Mouse (Mus musculus) stomach, embryonic 14.5 days (tissue): Measurements from ENCODE around the gene Pacsin3. TPM values are rescaled to one million over a fixed set of nuclear protein-coding genes. Genes with fewer than 3 reads are reported as not detected.

Experiments used
- ATAC-seq: fragments of 200-750 bp; cut with Nextera tagmentation; 2 replicates; pipeline ENCODE4 v1.8.0; 2017; ENCODE audit warnings: low read depth, moderate TSS enrichment; ENCODE audit not compliant: insufficient number of reproducible peaks, insufficient read depth, low FRiP score
- H3K27ac ChIP-seq: fragments of 300-500 bp; sonication (generic); 2 replicates; pipeline ENCODE4 v1.5.1; 2014; ENCODE audit warnings: mild to moderate bottlenecking, low read length, moderate library complexity, mixed read lengths
- H3K27me3 ChIP-seq: fragments of 300-500 bp; sonication (generic); 2 replicates; pipeline ENCODE4 v1.6.1; 2014; ENCODE audit warnings: low read length, control low read depth, mixed read lengths; ENCODE audit not compliant: control insufficient read depth, insufficient read depth
- H3K36me3 ChIP-seq: fragments of 300-500 bp; sonication (generic); 2 replicates; pipeline ENCODE4 v1.6.1; 2014; ENCODE audit warnings: mild to moderate bottlenecking, control low read depth, low read length, moderate library complexity, mixed read lengths; ENCODE audit not compliant: control insufficient read depth, insufficient read depth
- H3K4me1 ChIP-seq: fragments of 300-500 bp; sonication (generic); 2 replicates; pipeline ENCODE4 v1.6.1; 2014; ENCODE audit warnings: low read length, control low read depth, mixed read lengths; ENCODE audit not compliant: control insufficient read depth, insufficient read depth
- H3K4me2 ChIP-seq: fragments of 300-500 bp; sonication (generic); replicated peaks from 2 replicates; pipeline ENCODE4 v1.6.1; 2014; ENCODE audit warnings: low read depth, low read length, control low read depth
- H3K4me3 ChIP-seq: fragments of 300-500 bp; sonication (generic); 2 replicates; pipeline ENCODE4 v1.5.1; 2014; ENCODE audit warnings: low read depth, low read length, control low read depth
- H3K9ac ChIP-seq: fragments of 300-500 bp; sonication (generic); replicated peaks from 2 replicates; pipeline ENCODE4 v1.6.1; 2014; ENCODE audit warnings: low read depth, mild to moderate bottlenecking, control low read depth, low read length, moderate library complexity, mixed read lengths
- H3K9me3 ChIP-seq: fragments of 300-500 bp; sonication (generic); 2 replicates; pipeline ENCODE4 v1.6.1; 2016; ENCODE audit warnings: low read depth, low read length, control low read depth; ENCODE audit not compliant: control insufficient read depth
- WGBS: fragments of 180-500 bp; shearing (Covaris S2); extraction: QIAGEN DNeasy Blood & Tissue Kit; methylation state at CpG from one replicate; pipeline ENCODE4 v1.1.7; 2014; 5-methylcytosine and 5-hydroxymethylcytosine counted together
- polyA plus RNA-seq: library from polyadenylated mRNA; unstranded; fragments of >200 nt; fragmentation: Nextera tagmentation; extraction: Ambion mirVana; gene quantifications from 2 replicates; pipeline ENCODE4 v1.2.1, GENCODE M21; 2014

Pacsin3 gene
- polyA plus RNA-seq, 1 experiment from 2014 or later: 40.9 TPM

DNA sequence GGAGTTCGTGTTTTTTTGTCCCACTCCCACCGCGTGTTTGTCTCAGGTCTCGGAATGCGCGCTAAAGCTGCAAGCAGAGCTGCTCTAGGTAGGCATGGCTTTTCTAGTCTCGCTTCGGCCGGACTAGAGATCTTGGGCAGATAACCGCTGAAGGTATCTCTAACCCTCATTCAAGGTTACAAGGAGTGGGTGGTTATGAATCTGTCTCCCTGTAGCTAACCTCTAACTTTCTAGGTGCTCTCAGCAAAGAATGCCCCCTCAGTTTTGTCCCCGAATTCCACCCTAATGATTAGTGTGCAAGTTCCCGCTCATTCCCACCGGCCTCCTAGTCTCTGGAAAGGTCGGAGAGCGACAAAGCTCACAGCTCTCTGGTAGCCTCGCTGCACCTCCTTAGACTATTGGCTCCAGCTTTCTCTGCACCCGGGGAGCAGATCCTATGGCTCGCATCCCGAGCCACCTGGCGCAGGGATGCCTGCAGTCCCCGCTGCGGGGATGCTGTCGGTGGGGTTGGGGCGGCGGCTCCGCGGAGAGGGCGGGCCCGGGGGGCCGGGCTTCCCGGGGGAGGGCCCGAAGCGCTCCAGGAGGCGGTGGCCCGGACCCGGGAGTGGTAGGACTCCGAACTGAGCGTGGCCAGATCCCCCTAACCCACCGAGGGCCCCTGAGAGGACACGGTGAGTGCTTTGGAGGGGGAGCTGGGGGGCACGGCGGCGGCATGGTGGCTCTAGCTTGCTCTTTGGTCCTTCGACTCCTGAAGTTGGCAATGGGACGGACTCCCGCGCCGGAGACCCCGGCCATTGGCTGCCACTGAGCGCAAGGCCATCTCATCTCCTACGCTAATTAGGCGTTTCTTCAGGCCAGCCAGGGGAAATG, 737 bp downstream of the Pacsin3 start:
- WGBS: under 1% methylated on average over 49 of the region's 52 CpGs
- H3K4me2 ChIP-seq: peak overlapping the region; percentile 69
- peak; percentile 74 for ATAC-seq
- H3K9ac ChIP-seq: peak overlapping the region; percentile 41
- H3K4me1 ChIP-seq: peaks cover 15% of the 10 kb centered on the region
- H3K4me3 ChIP-seq: peak overlapping the region; percentile 67
- H3K27ac ChIP-seq: peak overlapping the region; percentile 81
- H3K36me3 ChIP-seq: peaks cover 7% of the 10 kb centered on the region; the same call in 1 of the 2 replicates
- no peaks in the 10 kb centered on the region for H3K9me3 ChIP-seq
- H3K27me3 ChIP-seq: no peaks in the 10 kb centered on the region; the same call in 1 of the 2 replicates

DNA sequence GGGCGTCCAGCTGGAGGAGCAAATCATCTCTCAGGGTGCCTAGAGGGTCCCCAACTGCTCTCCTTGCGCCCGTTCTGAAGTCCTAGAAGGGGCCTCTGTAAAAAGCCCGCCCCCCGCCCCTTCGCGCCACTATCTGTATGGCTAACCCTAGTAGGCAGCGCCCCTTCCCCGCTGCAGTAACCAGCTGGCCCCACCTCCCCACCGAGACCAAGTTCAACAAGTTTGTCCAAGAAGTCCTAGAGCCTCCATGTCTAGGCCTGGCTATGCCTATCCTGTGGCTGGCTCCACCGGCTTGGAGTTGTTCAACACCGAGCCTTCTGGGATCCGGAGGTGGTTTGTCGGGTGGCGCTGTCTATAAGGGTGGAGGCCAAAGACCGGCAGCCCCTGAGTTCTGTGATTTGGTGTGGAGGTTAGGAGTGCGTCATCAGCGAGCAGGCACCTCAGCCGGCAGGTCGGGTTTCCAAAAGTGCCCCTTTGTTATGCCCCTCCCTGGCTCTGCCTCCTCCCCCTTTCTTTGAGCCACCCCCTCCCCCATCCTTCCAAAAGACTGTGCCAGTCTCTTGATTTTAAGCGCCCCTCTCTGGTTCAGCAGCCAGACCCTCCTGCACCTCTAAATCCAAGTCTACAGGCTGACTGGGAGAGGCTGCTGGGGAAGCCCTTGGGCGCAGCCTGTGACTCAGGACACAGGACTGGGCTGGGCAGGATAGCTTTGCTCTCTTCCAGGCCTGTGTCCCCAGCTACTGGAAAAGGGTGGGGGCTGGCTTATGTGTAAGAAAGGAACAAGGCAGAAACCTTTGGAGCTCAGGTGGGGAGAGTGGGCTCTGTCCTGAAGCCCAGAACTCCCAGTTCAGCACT, 1.6 kb downstream of the Pacsin3 start:
- H3K9ac ChIP-seq: peak overlapping the region; percentile 41
- peak overlapping the region; percentile 69 for H3K4me2 ChIP-seq
- no peaks in the 10 kb centered on the region for H3K9me3 ChIP-seq
- H3K27ac ChIP-seq: peak overlapping the region; percentile 81
- ATAC-seq: peak; percentile 76
- H3K4me1 ChIP-seq: peaks cover 15% of the 10 kb centered on the region
- peaks cover 13% of the 10 kb centered on the region; the same call in 1 of the 2 replicates for H3K36me3 ChIP-seq
- H3K27me3 ChIP-seq: no peaks in the 10 kb centered on the region; the same call in 1 of the 2 replicates
- peak overlapping the region; percentile 67 for H3K4me3 ChIP-seq
- 2% methylated on average over 22 of the region's 22 CpGs for WGBS

DNA sequence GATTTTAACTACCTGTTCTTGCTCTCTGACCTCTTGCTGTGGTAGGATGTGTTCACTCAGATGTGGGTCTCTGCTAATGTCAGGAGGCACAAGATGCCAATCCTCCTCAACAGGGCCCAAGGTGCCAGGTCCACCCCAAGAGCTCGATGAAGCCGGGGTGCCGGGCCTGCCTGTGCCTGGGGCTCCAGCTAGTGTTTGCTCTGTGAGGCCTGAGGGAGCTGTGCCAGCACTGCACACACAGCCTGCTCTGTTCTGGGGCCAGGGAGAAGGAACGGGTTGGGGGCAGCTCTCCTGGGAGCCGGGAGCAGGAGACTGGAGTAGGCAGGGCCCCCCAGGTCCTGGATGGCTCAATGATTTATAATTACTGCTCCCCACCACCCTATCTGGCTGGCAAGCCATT, 2.3 kb downstream of the Pacsin3 start:
- H3K4me3 ChIP-seq: peak overlapping the region; percentile 67
- peak overlapping the region; percentile 69 for H3K4me2 ChIP-seq
- peaks cover 20% of the 10 kb centered on the region for H3K36me3 ChIP-seq
- WGBS: 47% methylated on average over 5 of the region's 5 CpGs
- peaks cover 15% of the 10 kb centered on the region for H3K4me1 ChIP-seq
- H3K27me3 ChIP-seq: no peaks in the 10 kb centered on the region; the same call in 1 of the 2 replicates
- H3K9ac ChIP-seq: peak overlapping the region; percentile 41
- ATAC-seq: no peak; the same call in 1 of the 2 replicates
- peak overlapping the region; percentile 81 for H3K27ac ChIP-seq
- no peaks in the 10 kb centered on the region for H3K9me3 ChIP-seq

DNA sequence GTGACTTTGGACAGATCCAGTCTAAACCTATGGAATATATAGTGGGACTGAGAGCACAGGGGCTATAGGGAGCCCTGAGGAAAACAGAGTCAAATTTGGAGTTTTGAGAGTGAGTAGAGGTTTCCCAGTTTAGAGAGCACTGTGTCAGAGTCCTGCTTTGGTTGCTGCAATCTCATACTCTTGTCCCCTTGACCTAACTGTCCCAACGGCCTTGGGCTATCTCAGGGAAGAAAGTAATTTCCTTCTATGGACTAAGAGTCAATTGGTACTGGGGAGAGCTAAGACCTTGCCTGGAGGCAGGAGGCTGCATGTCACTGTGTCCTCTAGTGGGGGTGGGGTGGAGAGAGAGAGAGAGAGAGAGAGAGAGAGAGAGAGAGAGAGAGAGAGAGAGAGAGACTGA, 3.1 kb downstream of the Pacsin3 start:
- 64% methylated on average over 1 of the region's 1 CpGs for WGBS
- no peak for ATAC-seq
- H3K27ac ChIP-seq: no peak overlapping the region
- no peaks in the 10 kb centered on the region; the same call in 1 of the 2 replicates for H3K27me3 ChIP-seq
- no peaks in the 10 kb centered on the region for H3K9me3 ChIP-seq
- peaks cover 15% of the 10 kb centered on the region for H3K4me1 ChIP-seq
- H3K4me2 ChIP-seq: no peak overlapping the region
- no peak overlapping the region for H3K4me3 ChIP-seq
- H3K36me3 ChIP-seq: peaks cover 27% of the 10 kb centered on the region
- H3K9ac ChIP-seq: no peak overlapping the region

DNA sequence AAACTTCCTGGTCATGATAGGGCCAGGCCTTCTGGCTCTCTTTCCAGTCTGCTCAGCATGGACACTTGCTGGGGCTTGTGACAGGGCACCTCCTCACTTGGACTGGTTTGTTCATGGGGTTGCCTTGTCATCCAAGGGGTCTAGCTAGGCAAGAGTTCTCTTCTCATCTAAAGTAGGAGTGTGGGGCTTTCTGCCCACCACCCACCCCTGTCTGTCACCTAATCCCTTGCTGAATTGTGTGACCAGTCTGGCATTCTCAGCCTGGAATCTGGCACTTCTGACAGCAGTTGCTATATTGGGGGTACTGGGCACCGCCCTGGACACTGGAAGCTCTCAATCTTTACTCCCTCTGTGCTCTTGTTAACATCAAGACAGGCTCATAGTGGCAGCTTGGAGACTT, 3.7 kb downstream of the Pacsin3 start:
- no peak for ATAC-seq
- Histone ChIP-seq H3K27ac (no peak overlapping the region), H3K27me3 (no peaks in the 10 kb centered on the region; the same call in 1 of the 2 replicates), H3K4me2 (no peak overlapping the region), H3K4me1 (peaks cover 21% of the 10 kb centered on the region), H3K9ac (no peak overlapping the region), H3K9me3 (no peaks in the 10 kb centered on the region), H3K36me3 (peaks cover 27% of the 10 kb centered on the region), H3K4me3 (no peak overlapping the region)
- 86% methylated on average over 1 of the region's 1 CpGs for WGBS

DNA sequence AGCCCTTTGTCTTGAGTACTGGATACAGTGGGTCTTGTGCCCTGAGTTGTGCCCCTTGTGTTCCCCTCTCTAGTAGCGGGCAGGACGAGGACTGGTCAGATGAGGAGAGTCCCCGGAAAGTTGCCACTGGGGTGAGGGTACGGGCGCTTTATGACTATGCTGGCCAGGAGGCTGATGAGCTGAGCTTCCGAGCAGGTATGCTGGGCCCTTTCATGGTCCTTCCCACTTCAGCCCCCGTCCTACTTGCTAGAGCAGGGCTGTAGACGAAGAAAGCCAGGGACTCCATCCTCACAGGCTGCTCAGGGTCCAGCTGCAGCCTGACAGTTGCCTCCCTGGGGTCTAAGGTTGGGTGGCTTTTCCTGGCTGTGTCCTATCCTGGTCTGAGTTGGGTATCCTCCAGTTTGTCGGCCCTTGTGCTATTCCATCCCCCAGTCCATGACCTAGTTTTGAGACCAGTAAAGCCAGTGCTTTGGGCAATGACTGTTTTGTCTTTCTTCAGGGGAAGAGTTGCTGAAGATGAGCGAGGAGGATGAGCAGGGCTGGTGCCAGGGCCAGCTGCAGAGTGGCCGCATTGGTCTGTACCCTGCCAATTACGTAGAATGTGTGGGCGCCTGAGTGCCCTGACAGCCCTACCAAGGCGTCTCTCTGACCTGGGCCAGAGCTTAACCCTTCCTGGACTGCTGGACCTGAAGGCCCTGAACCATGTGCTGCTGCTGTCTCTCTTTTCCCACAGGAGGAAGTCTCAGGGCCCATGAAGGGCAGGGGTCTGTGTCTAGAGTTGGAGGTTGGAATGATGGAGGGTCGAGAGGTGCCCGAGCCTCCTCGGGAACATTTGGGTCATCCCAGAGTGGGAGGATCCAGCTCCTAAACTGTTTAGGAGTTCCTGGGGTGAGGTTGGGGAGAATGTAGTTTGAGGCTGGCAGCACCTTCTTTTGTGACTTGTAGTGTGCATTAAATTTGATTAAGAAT, 8.2 kb downstream of the Pacsin3 start:
- Histone ChIP-seq H3K27ac (peak overlapping the region; percentile 94), H3K27me3 (no peaks in the 10 kb centered on the region), H3K4me3 (peak overlapping the region; percentile 87; the same call in 1 of the 2 replicates), H3K4me1 (peaks cover 10% of the 10 kb centered on the region; the same call in 1 of the 2 replicates), H3K9ac (peak overlapping the region; percentile 43), H3K4me2 (peak overlapping the region; percentile 58), H3K36me3 (peaks cover 49% of the 10 kb centered on the region), H3K9me3 (no peaks in the 10 kb centered on the region)
- ATAC-seq: no peak
- 84% methylated on average over 17 of the region's 17 CpGs for WGBS

DNA sequence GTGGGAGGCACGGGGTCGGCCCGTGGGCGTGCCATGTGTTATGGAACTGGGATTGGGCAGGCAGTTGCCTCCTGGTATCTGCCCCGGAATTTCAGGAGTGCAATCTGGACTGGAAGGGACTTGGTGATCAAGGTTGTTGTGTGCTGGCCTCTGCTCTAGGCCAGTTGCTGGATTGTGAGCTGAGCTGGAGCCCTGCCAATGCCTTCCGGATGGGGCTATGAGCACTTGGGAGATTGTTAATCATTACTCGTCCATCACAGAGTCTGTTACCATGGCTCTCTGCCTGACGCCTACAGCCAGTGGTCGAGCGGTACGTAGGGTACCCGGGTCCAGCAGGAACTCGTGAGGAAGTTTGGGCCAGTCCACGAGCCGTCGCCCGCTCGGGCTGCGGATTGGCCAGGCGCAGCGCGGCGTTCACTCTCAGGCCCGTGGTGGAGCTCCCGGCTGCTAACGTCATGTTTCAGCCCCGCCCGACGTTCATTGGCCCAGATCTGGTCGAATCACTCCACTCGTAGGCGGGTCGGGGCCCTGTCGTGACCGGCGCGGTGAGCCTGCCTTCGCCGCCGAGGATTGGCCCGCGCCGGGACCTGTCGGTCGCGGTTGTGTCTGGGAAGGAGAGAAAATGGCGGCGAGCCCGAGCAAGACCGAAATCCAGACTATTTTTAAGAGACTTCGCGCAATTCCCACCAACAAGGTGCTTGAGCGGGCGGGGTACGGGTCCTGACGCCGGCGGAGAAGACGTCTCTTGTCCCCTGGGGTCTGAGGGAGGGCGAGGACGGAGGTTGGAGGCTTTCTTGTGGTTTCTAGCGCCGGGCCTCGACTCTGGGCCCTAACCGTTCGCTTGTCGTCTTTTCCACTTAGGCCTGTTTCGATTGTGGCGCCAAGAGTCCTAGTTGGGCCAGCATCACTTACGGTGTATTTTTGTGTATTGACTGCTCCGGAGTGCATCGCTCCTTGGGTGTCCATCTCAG, 9.2 kb downstream of the Pacsin3 start, which contains the start of gene Arfgap2:
Gene Arfgap2 (plus strand): TSS at position 264 of the 971 bp plus-strand sequence.
- H3K4me3 ChIP-seq: peak within 1 kb of the TSS; percentile 87
- ATAC-seq: peak; percentile 99
- no peaks in the 10 kb centered on the region for H3K27me3 ChIP-seq
- no peaks in the 10 kb centered on the region for H3K9me3 ChIP-seq
- peak within 1 kb of the TSS; percentile 94 for H3K27ac ChIP-seq
- H3K36me3 ChIP-seq: peaks cover 59% of the 10 kb centered on the region
- H3K9ac ChIP-seq: peak within 1 kb of the TSS; percentile 90
- H3K4me1 ChIP-seq: peaks cover 10% of the 10 kb centered on the region; the same call in 1 of the 2 replicates
- 2% methylated on average over 72 of the region's 72 CpGs for WGBS
- peak within 1 kb of the TSS; percentile 58 for H3K4me2 ChIP-seq
